Mouse (Mus musculus): ENCODE measurements at regions not wholly inside any gene's neighbourhood (a gene's known extent, or its start where the extent isn't known, plus 50 kb on each side); places are given as distances from the start of the nearest gene placed in this dataset.

DNA sequence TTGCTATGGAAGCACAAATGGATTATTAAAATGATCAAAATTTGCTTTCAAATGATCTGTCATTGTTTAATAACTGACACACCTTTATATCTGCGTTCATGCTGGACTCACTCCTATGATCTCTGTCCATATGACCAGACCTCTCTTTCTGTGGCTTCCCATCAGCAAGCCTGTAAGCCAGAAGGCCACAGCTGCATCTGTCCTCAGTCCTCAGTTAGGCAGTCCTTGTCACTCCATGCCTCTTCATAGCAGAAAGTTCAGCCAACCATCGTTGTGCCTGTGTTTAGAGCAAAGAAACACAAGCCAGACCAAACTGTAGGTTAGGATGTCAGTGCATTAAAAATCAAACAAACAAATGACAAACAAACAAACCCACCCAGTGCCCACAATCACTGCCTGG lies 107.2 kb upstream of the Tsc22d1 start:
- ATAC-seq (ENCODE audit: low read depth) (no peak), DNase-seq (no peak)
- Histone ChIP-seq H3K4me3 (replicated peaks) (no peak overlapping the region), H3K9me3 (replicated peaks) (no peaks in the 10 kb centered on the region), H3K4me2 (no peak overlapping the region), H3K36me3 (no peaks in the 10 kb centered on the region), H3K27me3 (no peaks in the 10 kb centered on the region), H3K9ac (no peak overlapping the region), H3K4me1 (replicated peaks) (no peaks in the 10 kb centered on the region), H3K27ac (no peak overlapping the region)
- WGBS (ENCODE audit: insufficient replicate concordance): 64% methylated on average over 2 of the region's 2 CpGs

DNA sequence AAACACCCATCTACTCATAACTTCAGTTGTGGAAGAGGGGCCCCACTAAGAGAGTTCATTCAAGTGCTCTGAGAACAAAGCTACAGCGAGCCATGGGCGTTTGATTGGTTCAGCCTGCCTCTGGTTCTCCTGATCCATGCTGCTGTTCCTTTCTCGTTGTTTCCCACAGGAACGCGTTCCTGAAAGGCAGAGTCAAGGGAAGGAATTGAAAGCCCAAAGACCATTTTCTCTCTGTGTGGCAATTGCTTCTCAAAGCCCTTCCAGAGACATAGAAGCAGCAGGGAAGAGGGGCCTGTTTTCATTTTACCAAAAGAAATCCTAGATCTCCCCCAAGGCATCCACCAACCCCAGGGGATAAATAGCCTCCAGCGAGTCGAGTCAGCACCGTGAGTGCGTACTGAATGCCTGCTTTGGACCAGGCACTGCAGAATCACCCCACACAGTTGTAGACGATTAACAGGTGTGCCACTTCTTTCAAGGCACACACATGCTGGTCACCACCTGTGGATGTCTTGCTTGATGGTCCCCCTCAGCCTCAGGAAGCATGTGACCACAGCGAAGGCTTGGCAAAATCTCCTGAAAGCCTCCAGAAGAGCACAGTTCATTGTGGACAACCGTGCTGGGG lies 106.5 kb upstream of the Tsc22d1 start:
- no peak overlapping the region for H3K4me2 ChIP-seq
- no peaks in the 10 kb centered on the region for H3K27me3 ChIP-seq
- ATAC-seq (ENCODE audit: low read depth): no peak
- WGBS (ENCODE audit: insufficient replicate concordance): 52% methylated on average over 12 of the region's 12 CpGs
- no peaks in the 10 kb centered on the region for H3K9me3 ChIP-seq (replicated peaks)
- no peak overlapping the region for H3K27ac ChIP-seq
- no peaks in the 10 kb centered on the region for H3K36me3 ChIP-seq
- H3K4me1 ChIP-seq (replicated peaks): no peaks in the 10 kb centered on the region
- DNase-seq: no peak
- H3K4me3 ChIP-seq (replicated peaks): no peak overlapping the region
- no peak overlapping the region for H3K9ac ChIP-seq

DNA sequence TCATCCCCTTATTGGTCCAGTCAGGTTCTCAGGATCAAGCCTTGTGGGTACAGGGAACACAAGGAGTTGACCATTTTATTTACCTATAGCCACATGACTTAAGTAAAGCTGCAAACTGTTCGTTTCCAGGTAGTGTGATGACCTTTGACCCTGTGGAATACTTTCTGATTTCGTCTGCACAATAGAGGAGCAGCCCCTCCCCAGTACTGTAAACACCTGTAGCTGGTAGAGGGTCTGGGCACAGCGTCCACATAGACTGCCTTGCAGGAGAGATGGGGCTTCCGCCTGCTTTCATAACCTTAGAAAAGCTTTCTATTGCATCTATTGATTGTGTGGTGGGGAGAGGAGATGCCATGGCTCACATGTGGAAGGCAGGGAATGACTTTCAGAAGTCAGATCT lies 105.2 kb upstream of the Tsc22d1 start:
- H3K4me3 ChIP-seq (replicated peaks): no peak overlapping the region

DNA sequence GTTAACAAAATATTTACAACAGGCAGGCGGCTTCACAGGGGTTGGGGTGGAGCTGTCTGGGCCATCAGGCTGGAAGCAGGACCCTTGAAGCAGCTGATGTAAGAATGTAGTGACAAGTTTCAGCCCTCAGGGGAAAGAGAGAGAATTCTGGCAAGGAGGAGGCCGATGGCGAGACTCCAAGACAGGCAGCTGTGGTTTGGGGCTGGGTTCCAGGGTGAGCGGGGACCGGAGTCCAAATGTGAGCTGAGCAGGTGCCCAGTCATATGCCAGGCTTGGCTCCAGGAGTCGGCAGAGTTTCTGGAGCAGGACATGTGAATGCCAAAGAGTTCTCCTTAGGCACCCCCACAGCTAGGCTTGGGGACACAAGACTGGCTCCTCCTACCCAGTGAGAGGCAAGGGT lies 104.5 kb upstream of the Tsc22d1 start:
- H3K9me3 ChIP-seq (replicated peaks): no peaks in the 10 kb centered on the region
- no peak overlapping the region for H3K27ac ChIP-seq
- no peak overlapping the region for H3K4me2 ChIP-seq
- H3K27me3 ChIP-seq: no peaks in the 10 kb centered on the region
- no peak overlapping the region for H3K9ac ChIP-seq
- no peak for DNase-seq
- 67% methylated on average over 6 of the region's 6 CpGs for WGBS (ENCODE audit: insufficient replicate concordance)
- H3K4me3 ChIP-seq (replicated peaks): no peak overlapping the region
- H3K4me1 ChIP-seq (replicated peaks): no peaks in the 10 kb centered on the region
- H3K36me3 ChIP-seq: no peaks in the 10 kb centered on the region
- no peak for ATAC-seq (ENCODE audit: low read depth)

More for the DNA sequence above, 105.2 kb upstream of the Tsc22d1 start:
- no peaks in the 10 kb centered on the region for H3K36me3 ChIP-seq
- no peaks in the 10 kb centered on the region for H3K9me3 ChIP-seq (replicated peaks)
- no peak overlapping the region for H3K9ac ChIP-seq
- H3K27ac ChIP-seq: no peak overlapping the region
- no peak for ATAC-seq (ENCODE audit: low read depth)
- no peaks in the 10 kb centered on the region for H3K27me3 ChIP-seq
- 36% methylated on average over 4 of the region's 4 CpGs for WGBS (ENCODE audit: insufficient replicate concordance)
- no peaks in the 10 kb centered on the region for H3K4me1 ChIP-seq (replicated peaks)
- H3K4me2 ChIP-seq: no peak overlapping the region
- DNase-seq: no peak

DNA sequence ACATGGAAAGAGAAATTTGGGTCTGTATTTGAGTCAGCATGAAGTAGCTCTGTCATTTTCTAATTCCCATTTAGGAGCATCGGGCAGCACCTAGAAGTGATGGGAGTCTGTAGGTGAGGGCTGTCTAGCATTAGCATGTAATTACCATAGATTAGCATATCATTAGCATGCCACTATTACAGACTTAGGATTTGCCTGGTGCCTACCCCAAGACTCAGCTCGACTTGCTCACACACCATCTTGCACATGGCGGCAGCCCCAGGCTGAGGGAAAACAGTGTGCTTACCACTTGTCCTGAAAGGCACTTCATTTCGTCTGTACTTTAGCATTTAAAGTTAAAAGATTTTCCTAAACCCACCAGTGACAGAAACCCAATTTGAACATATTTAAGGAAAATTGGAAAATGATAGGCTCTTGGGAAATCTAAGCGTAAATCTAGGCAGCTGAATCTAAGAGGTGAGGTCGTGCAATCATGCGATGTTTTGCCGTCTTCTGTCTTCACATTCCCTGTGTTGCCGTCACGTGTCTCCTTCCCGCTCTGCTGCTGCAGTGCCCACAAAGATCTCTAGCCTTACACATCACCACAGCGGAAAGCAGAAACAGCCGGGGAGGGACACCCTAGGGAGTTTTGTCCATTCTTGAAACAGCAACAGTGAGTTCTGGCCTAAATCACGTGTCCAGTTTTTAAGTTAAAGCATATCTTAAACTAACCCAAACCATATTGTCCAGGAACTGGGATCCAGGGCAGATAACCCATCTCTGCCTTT lies 101.2 kb upstream of the Tsc22d1 start:
- no peaks in the 10 kb centered on the region; the same call in 1 of the 2 replicates for H3K9me3 ChIP-seq (replicated peaks)
- H3K27me3 ChIP-seq: no peaks in the 10 kb centered on the region
- no peak overlapping the region for H3K4me3 ChIP-seq (replicated peaks)
- H3K4me1 ChIP-seq (replicated peaks): no peaks in the 10 kb centered on the region
- whole genome bisulfite sequencing (ENCODE audit: insufficient replicate concordance): 72% methylated on average over 14 of the region's 14 CpGs
- DNase-seq (no peak), ATAC-seq (ENCODE audit: low read depth) (no peak)
- H3K9ac ChIP-seq: no peak overlapping the region
- no peak overlapping the region for H3K4me2 ChIP-seq
- no peak overlapping the region for H3K27ac ChIP-seq
- H3K36me3 ChIP-seq: no peaks in the 10 kb centered on the region

DNA sequence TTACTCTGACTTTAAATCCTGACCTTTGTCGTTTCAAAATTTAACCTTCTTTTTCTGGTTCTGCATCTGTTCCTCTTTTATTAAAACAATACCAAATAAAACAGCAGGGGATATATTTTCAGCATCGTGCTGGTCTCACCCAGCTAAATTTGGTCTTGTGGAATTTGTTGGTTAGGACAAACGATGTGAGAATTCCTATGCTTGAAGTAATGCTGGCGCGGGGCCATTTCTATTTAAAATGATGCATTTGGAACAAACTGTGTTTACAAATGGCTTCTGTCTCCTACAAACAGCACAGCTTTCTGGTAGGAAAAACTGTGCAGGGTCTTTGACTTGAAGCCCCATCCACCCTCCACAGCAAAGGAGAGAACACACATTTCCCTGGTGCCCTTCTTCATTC lies 96.3 kb upstream of the Tsc22d1 start:
- Histone ChIP-seq H3K36me3 (no peaks in the 10 kb centered on the region), H3K4me1 (replicated peaks) (no peaks in the 10 kb centered on the region), H3K9me3 (replicated peaks) (no peaks in the 10 kb centered on the region; the same call in 1 of the 2 replicates), H3K4me2 (no peak overlapping the region), H3K27me3 (no peaks in the 10 kb centered on the region), H3K4me3 (replicated peaks) (no peak overlapping the region), H3K27ac (no peak overlapping the region), H3K9ac (no peak overlapping the region)
- WGBS (ENCODE audit: insufficient replicate concordance): 72% methylated on average over 5 of the region's 5 CpGs
- ATAC-seq (ENCODE audit: low read depth): no peak
- DNase-seq: no peak

DNA sequence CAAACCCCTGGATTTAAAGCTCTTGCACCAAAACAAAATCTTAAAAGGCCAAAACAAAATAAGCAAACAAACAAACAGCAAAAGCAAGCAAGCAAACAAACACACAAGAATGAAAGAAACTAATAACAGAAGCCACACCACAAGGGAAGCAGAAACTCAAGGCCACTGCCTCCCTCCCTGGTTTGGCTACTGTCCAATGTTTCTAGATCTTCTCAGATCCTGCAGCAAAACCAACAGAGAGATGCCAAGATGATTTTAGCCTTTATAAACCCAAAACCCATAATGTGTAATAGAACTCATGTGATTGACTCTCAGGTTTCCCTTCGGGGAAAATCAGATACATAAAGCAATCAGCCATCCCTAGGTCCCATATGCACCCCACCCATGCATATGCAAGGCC lies 90.5 kb upstream of the Tsc22d1 start:
- no peak for ATAC-seq (ENCODE audit: low read depth)
- Histone ChIP-seq H3K4me3 (replicated peaks) (no peak overlapping the region), H3K9ac (no peak overlapping the region), H3K4me2 (no peak overlapping the region), H3K27ac (no peak overlapping the region), H3K9me3 (replicated peaks) (no peaks in the 10 kb centered on the region), H3K36me3 (no peaks in the 10 kb centered on the region), H3K27me3 (no peaks in the 10 kb centered on the region), H3K4me1 (replicated peaks) (no peaks in the 10 kb centered on the region)
- DNase-seq: no peak
- WGBS (ENCODE audit: insufficient replicate concordance): 58% methylated on average over 1 of the region's 1 CpGs

DNA sequence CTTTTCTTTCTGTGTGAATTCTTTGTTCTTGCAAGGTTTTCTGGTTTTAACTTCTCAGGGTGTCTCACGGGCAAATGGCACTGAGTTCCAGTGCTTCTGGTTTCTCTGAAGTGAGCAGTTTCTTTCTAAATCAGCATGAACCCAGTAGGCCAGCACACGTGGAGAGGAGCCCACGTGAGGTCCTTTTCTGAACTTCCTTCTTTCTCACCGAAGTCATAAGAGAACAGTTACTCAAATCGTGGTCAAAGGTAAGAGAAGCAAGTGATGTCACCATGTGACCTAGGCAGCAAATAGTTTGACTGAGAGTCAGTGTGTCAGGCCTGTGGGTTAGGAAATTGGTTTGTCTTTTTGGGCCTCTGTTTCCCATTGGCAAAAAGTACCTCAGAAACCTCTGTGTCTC lies 84.8 kb upstream of the Tsc22d1 start:
- WGBS (ENCODE audit: insufficient replicate concordance): 30% methylated on average over 5 of the region's 5 CpGs
- no peak overlapping the region for H3K27ac ChIP-seq
- H3K4me1 ChIP-seq (replicated peaks): no peaks in the 10 kb centered on the region
- no peak for ATAC-seq (ENCODE audit: low read depth)
- no peak overlapping the region for H3K9ac ChIP-seq
- H3K36me3 ChIP-seq: no peaks in the 10 kb centered on the region
- no peak overlapping the region for H3K4me3 ChIP-seq (replicated peaks)
- no peak overlapping the region for H3K4me2 ChIP-seq
- DNase-seq: no peak
- no peaks in the 10 kb centered on the region for H3K9me3 ChIP-seq (replicated peaks)
- H3K27me3 ChIP-seq: no peaks in the 10 kb centered on the region

DNA sequence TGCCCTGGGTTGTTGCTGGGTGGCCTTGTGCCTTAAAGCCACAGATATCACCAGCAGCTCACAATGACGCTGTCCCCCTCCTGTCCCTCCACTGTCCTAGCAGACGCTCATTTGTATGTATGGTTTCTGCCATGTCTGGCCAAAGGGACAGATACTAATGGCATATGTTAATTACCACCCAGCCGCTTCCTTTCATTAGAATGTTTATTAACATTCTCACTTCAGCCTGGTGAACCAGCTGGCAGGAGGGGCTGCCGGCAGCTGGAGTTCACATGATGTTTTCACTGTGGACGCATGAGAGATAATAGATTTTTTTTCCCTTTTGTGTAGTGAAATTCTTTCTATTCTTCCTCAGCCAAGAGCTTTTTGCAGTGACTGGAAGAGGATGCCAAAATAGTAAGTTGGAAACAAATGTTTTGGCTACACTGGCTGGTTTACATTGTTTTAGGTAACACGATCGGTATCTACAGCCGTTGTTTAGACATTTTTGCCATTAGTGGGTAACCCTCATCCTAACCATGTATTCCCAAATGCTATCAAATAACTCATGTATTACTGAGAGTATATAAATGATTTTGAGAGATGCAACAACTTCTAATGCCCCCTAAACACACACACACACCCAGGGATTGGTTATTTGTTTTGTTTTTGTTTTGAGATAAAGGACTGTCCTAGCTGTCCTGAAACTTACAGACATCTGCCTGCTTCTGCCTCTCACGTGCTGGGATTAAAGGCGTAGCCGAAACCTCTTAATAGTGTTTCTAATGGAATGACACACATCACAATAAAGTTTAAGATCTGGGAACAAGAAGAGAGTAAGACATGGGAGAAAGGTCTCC lies 83.0 kb upstream of the Tsc22d1 start:
- 71% methylated on average over 11 of the region's 11 CpGs for WGBS (ENCODE audit: insufficient replicate concordance)
- H3K4me1 ChIP-seq (replicated peaks): no peaks in the 10 kb centered on the region
- H3K9me3 ChIP-seq (replicated peaks): no peaks in the 10 kb centered on the region
- DNase-seq: no peak
- no peak overlapping the region for H3K27ac ChIP-seq
- H3K27me3 ChIP-seq: no peaks in the 10 kb centered on the region
- H3K4me3 ChIP-seq (replicated peaks): no peak overlapping the region
- no peak overlapping the region for H3K4me2 ChIP-seq
- H3K36me3 ChIP-seq: no peaks in the 10 kb centered on the region
- no peak overlapping the region for H3K9ac ChIP-seq
- ATAC-seq (ENCODE audit: low read depth): no peak

DNA sequence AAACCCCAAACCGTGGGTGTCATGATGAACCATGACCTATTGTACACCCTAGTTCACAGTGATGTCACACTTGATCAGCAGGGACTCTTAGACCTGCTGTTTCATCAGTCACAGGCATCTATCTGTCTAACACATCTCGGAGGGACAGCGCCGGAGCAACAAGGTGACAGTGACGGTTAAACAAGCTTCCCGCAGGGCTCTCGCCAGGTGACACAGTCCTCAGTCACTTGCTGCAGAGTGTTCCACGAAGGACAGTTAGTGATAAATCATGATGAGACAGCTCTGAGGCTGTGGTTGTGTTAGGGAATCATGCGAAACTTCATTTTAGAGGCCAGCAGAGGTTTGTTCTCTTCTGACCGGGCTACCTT lies 82.4 kb upstream of the Tsc22d1 start:
- 68% methylated on average over 10 of the region's 10 CpGs for WGBS (ENCODE audit: insufficient replicate concordance)
- H3K9ac ChIP-seq: no peak overlapping the region
- ATAC-seq (ENCODE audit: low read depth): no peak
- H3K4me3 ChIP-seq (replicated peaks): no peak overlapping the region
- H3K36me3 ChIP-seq: no peaks in the 10 kb centered on the region
- H3K9me3 ChIP-seq (replicated peaks): no peaks in the 10 kb centered on the region
- no peak for DNase-seq
- no peak overlapping the region for H3K27ac ChIP-seq
- H3K27me3 ChIP-seq: no peaks in the 10 kb centered on the region
- H3K4me2 ChIP-seq: no peak overlapping the region
- no peaks in the 10 kb centered on the region for H3K4me1 ChIP-seq (replicated peaks)

DNA sequence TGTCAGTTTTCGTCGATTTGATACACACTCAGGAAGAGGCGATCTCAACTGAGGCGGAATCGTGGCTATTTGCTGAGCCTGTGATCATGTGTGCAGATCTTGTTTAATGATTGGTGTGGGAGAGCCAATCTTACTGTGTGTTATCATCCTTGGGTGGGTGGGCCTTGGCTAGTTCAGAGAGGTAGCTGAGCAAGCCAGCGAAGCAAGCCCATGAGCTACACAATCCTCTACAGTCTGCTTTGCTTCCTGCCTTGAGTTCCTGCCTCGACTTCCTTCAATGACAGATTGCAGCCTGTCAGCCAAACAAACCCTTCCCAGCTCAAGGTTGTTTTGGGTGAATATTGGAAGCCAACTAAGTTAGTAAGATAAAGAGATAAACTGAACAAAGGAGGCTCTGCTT lies 74.0 kb upstream of the Tsc22d1 start:
- H3K9ac ChIP-seq: no peak overlapping the region
- H3K9me3 ChIP-seq (replicated peaks): no peaks in the 10 kb centered on the region
- whole genome bisulfite sequencing (ENCODE audit: insufficient replicate concordance): 69% methylated on average over 7 of the region's 7 CpGs
- no peak overlapping the region for H3K4me2 ChIP-seq
- H3K27me3 ChIP-seq: no peaks in the 10 kb centered on the region
- H3K4me3 ChIP-seq (replicated peaks): no peak overlapping the region
- no peak overlapping the region for H3K27ac ChIP-seq
- no peaks in the 10 kb centered on the region for H3K36me3 ChIP-seq
- ATAC-seq (ENCODE audit: low read depth) (no peak), DNase-seq (no peak)
- H3K4me1 ChIP-seq (replicated peaks): no peaks in the 10 kb centered on the region
